Mouse (Mus musculus) right cerebral cortex, adult 2 months (tissue): ENCODE data around the gene Hist2h2aa2.
A peak's percentile ranks its signal among the peaks of the same experiment; 100 is the strongest.
"Not testable (repeated sequence)": the region's sequence is repeated elsewhere in the genome, so short reads cannot be mapped to it uniquely, and the experiment has no call there.

Experiments
- DNase-seq, 2 experiments: peaks; one replicate each; pipeline ENCODE4 v3.0.0; 2021 to 2022; ENCODE audit warnings: low spot score in 2 of 2

The Hist2h2aa2 gene

DNA sequence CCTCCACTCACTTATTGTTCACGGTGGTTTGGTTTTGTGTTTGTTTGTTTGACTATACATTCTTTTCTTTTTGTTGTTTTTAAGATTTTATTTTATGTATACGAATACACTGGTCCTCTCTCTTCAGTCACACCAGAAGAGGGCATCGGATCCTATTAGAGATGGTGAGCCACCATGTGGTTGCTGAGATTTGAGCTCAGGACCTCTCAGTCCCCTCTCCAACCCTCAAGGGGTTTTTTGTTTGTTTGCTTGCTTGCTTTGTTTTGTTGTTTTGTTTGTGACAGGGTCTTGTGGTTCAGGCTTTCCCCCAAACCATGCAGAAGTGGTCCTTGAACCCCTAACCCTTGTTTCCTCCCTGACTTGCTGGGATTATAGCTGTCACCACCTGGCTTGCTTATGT lies 21.5 kb upstream of the Hist2h2aa2 start:
- no peak for DNase-seq

DNA sequence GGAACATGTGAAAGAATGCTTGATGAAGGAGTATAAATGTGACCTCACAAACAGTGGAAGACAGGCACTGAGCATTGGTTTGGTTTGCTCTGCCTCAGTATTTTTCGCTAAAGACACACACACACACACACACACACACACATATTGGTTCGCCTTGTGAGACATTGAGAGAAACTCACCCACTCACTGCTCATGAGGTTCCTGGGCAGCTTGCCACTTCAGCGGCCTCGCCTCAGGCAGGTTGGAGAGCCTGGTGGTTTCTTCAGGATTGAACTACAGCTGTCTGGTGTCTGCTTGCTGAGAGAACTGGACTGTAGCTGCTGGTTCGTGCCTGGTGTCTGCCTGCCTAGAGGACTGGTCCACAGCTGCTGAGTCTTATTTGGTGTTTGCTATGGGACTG lies 20.1 kb upstream of the Hist2h2aa2 start:
- no peak for DNase-seq

DNA sequence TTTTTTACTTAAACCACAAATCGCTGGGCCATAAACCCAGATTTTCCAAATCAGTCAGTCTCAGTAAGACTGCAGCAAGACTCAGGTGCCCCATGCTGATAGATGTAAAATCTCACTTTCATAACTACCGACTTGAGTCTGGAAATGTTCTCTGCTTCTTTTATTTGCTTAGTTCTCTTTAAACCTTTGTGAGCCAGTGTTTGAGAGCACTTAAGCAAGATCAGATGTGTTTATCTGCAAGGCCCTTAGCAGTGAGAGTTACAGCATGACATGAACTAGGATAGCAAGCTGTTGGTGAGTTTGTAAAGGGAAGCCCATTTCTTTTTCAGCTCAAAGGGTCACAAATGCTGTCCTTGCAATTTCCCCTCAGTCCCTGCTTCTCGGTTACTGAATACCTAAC lies 17.1 kb upstream of the Hist2h2aa2 start:
- DNase-seq: no peak

DNA sequence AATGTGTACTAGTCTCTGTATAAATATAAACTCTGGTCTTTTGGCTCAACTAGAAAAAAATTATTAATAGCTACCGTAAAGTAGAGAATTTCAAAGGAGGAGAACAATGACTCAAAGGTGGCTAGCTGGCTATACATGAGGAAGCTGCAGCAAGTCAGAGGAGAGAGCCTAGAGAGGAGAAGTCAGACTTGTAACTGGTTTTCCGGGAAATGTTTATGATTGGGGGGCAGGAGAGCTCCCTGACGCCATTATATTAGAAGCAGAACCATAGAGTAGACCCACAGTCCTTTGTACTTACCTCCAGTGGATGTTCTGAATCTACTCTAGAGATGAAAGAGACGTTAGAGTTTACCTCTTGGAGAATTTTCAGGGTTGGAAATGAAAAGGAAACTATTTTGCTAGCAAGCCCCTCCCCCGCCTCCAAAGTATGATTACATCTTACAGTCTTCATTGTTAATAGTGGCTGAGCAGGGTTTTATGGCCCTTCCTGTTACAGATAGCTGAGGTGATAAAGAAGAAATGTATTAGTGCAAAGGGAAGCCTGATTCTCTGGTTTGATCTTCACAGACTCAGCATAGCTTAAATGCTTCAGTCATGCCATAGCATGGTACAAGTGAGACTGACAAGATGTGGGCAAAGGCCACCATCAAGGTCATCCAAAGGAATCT lies 16.0 kb upstream of the Hist2h2aa2 start:
- no peak for DNase-seq

DNA sequence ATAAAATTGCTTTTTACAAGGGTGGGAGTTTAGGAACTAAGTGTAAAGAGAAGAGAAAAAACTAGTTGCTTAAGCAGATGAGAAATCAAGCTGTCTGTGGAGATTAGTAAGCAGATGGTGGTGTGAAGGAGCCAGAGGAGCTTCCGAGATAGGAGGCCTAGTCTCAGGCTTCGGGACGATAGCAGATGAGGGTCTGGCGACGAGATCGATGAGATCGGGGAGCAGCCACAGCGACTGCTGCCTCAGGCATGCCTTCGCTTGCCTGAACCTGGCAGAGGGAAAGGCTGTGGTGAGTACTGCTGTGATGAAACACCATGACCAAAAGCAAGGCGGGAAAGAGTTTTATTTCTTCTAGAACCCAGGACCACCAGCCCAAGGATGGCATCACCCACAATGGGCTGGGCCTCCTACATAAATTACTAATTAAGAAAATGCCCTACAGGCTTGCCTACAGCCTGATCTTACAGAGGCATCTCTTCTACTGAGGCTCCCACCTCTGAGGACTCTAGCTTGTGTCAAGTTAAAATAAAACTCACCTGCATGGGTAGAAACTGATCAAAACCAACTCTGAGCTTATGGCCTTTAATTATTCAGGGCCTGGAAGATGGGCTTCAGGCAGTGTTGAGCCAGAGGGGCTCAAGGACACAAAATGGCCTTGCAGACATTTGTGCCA lies 14.7 kb upstream of the Hist2h2aa2 start:
- no peak for DNase-seq

DNA sequence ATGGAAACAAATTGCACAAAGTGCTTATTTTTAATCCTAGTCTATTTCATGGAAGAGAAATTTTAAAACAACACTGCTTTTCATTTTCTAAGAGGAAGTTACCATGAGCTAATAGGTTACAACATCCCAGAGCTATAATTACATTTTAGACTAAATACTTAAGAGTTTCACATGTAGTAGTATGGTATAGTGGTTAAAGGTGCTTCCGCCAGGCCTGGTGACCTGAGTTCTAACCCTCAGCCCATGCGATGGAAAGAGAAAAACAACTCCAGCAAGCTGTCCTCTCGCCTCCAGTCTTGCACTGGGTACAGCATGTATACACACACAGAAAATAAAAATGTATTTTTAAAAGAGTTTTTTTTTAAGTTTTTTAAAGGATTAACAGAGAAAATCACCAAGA lies 11.7 kb upstream of the Hist2h2aa2 start:
- DNase-seq: no peak

DNA sequence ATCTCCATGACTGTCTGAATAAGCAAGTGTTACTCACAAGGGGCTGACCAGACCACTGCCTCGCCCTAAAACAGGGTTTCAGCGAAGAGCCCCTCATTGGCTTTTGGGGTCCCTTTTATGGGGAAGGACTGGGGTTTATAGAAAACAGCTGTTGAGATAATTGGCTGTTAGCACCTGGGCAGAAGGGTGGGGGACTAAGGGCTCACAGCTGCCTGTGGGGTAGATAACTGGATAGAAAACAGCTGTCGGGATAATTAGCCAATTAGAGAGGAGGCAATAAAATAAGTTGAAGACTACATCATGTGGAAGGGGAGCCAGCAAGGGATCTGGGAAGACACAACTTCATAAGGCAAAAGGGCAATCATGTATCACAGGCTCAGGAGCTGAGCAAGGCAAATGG lies 10.8 kb upstream of the Hist2h2aa2 start:
- no peak for DNase-seq

DNA sequence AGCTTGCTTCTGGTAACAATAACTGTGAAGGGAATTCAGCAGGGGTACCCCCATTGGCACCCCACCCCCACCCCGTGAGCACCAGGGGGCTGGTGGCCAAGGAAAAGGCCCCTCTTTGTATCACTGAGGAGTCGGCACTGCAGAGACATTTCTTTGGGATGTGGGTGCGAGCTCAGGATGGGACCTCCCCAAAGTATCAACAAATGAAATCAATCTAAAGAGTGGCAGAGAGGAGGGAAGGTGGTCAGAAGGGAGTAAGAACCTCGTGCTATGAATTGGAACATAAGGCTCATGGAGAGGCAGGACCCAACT lies 8.9 kb upstream of the Hist2h2aa2 start:
- DNase-seq: no peak

DNA sequence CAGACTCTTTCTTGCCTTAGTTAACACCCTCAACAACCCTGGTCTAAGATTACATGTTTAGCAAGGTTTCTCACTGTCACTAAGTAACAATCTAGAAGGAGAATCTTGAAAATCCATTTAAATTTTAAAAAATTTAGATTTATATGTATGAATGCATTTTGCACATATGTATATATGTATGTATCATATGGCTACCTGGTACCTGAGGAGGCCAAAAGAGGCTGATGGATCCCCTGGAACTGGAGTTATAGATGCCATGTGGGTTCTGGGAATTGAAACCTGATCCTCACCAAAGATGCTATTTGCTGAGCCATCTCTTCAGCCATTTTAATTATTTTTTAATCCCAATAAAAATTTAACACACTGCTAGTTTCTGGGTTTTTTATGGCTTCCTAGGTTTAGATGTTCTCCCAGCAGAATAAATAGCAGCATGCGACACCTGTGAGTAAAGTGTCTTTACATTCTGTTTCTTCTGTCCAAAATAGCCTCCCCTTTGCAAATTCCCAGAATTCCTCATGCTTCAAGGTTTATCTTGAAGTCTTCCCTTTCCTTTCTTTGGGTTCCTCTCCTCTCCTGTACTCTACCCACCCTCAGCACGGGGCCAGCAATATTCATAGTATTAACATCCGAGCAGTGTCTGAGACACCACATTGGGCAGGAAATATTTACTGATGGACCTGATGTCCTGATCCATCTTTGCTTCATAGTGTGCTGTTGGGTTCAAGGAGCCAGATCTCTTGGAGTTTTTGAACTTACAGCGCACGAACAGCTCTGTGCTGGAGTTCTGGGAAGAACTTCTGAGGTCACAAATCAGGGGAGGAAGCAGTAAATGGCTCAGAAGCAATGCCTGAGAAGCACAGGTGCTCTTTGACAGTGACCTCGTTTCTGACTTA lies 8.3 kb upstream of the Hist2h2aa2 start:
- DNase-seq: no peak

DNA sequence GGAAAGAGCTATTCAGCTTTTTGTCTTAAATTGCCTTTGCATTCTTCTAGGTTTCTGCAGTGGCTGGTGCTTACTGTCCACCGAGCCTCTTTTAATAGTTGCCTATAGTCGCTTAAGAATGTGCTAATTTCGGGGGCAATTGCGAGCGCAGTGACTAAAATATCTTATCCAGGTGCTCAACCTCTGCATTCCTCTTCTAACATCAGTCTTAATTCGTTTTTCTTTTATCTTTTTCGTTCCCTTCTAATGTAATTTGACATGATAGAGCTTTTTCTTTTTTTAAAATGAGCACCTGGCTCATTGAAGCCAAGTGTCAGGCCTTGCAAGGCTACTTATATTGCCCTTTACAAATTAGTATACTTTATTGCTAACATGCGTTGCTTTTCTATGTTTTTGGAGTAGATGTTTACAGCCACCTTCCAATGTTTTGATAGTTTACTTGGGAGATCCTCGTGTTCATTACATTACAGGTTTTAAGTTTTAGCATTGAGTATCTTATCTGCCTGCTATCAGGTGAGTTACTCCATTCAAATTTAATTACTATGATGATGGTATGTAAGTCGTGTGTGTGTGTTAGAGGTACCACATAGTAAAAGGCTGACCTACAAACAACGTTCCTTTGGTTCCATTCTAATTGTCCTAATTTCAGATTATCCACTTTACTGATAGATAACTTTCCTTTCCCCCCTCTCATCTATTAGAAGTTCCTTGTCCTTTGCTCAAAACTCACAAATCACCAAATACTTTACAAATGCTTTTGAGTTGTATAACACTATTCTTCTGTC lies 7.5 kb upstream of the Hist2h2aa2 start:
- no peak for DNase-seq

DNA sequence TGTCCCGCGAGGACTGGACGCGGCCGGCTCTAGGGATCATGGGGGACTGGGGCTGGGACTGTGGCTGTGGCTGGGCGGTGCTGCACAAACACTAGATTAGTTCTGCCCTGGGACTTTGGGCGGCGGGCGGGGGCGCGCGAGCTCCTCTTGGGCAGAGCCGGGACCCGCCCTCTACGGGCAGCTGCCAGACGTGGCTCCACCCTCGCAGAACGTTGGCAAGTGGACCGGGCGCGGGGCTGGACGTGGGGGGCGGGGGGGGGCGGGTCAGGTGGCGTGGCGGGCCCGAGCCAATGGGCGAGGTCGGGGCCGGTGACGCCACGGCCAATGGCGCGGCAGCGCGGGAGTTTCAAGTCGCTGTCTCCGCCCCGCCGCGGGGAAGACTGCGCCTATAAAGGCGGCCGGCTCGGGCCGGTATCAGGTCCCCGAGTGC lies 6.4 kb upstream of the Hist2h2aa2 start, which contains the start of gene Hist2h3c1:
TSS of gene Hist2h3c1 (plus strand) at position 259 of the 430 bp plus-strand sequence.
- not testable (repeated sequence) for DNase-seq

DNA sequence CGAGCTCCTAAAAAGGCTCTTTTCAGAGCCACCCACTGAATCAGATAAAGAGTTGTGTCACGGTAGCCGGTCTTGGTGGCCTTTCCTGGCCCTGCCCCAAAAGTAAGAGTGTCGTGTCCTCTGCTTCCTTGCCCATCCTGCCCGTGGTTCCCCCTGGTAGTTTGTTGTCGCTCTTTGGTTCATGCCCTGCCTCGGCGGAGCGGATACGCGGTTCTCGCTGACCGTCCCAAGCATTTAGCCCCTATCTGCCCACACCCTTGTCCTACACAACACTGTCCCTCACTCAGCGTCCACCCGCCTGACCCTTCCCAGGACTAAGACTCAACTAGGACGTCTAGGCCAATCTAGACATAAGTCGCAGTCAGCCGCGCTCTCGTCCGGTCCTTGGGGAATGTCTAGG lies 5.9 kb upstream of the Hist2h2aa2 start:
- not testable (repeated sequence) for DNase-seq

DNA sequence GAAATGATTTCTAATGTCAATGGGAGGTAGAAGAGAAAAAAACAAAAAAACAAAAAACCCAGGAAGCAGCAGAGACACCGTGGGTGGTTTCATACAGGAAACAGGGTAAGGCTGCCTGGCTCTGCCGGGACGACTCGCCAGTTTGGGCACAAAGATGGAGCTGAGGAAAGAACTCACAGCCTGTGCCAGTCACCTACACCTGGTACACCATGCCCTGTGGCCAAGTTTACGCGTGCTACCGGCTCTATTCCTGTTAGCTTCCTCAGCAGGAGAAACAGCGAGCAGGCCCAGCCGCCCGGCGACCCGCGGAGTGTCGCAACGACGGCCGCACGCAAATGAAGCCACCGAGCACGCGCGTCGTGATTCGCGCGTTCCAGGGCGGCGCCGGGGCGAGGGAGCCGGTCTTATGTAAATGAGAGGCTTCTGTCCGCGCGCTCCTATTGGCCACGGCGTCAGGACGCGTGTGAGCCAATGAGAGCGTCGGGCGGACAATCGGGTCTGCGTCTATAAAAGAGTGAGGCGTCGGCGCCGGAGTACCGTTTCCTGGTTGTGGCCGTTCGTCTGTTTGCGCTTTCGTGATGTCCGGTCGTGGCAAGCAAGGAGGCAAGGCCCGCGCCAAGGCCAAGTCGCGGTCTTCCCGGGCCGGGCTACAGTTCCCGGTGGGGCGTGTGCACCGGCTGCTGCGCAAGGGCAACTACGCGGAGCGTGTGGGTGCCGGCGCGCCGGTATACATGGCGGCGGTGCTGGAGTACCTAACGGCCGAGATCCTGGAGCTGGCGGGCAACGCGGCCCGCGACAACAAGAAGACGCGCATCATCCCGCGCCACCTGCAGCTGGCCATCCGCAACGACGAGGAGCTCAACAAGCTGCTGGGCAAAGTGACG lies 5.2 kb upstream of the Hist2h2aa2 start, which contains the start of gene Hist2h2aa1:
TSS of gene Hist2h2aa1 (plus strand) at position 495 of the 884 bp plus-strand sequence.
- peak; percentile 79 to 89 for DNase-seq

DNA sequence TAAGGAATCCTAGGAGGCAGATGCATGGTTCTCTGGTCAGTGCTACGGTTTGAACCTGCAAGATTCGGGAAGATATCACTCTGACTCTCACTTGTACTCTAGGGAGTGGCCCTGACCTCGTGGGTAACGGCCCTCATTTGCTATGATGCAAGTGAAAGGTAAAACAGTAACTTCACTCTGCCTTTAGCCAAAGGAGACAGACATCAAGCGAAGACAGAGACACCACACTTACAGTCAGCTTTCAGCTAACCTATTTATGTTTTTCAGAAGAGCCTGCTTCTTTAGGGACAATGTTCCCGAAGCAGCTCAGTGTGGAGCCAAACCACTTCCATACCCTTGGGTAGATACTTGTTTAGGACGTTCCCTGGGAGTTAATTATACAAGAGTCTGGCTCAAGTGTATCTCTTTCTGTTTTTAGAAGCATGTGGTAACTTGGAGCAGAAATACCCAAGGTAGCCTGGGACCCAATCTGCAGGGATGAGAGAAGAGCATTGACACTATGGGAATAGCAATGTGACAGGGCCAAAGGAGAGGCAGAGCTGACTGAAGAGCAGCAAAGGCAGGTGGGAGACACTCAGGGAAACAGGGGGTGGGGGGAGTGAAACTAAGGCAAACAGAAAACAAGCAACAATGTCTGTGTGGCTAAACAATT lies 4.0 kb upstream of the Hist2h2aa2 start:
- DNase-seq: no peak

DNA sequence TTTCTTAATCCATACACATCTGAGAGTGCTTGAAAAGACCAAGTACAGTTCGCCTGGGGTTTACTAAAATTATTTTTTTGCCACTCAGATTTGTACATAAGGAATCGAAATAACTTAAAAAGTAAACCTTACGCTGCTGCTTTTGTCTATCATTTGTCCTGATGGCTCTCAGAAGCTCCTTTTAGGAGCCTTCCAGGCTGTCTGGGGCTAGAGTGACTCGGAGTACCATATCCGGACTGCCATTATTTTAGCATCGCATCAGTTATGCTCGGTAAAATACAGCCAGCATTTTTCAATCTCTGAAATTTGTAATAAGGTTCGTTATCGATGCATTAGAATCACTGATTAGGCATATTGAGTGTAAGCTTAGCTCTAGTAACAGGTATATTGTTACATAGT lies 722 bp upstream of the Hist2h2aa2 start:
- DNase-seq: no peak

DNA sequence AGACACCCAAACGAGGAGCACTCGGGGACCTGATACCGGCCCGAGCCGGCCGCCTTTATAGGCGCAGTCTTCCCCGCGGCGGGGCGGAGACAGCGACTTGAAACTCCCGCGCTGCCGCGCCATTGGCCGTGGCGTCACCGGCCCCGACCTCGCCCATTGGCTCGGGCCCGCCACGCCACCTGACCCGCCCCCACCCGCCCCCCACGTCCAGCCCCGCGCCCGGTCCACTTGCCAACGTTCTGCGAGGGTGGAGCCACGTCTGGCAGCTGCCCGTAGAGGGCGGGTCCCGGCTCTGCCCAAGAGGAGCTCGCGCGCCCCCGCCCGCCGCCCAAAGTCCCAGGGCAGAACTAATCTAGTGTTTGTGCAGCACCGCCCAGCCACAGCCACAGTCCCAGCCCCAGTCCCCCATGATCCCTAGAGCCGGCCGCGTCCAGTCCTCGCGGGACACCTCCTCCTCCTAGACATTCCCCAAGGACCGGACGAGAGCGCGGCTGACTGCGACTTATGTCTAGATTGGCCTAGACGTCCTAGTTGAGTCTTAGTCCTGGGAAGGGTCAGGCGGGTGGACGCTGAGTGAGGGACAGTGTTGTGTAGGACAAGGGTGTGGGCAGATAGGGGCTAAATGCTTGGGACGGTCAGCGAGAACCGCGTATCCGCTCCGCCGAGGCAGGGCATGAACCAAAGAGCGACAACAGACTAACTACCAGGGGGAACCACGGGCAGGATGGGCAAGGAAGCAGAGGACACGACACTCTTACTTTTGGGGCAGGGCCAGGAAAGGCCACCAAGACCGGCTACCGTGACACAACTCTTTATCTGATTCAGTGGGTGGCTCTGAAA lies 902 bp downstream of the Hist2h2aa2 start, which contains the start of gene Hist2h3c2:
TSS of gene Hist2h3c2 (minus strand) at position 174 of the 840 bp plus-strand sequence.
- DNase-seq: peak; percentile 16 to 27

DNA sequence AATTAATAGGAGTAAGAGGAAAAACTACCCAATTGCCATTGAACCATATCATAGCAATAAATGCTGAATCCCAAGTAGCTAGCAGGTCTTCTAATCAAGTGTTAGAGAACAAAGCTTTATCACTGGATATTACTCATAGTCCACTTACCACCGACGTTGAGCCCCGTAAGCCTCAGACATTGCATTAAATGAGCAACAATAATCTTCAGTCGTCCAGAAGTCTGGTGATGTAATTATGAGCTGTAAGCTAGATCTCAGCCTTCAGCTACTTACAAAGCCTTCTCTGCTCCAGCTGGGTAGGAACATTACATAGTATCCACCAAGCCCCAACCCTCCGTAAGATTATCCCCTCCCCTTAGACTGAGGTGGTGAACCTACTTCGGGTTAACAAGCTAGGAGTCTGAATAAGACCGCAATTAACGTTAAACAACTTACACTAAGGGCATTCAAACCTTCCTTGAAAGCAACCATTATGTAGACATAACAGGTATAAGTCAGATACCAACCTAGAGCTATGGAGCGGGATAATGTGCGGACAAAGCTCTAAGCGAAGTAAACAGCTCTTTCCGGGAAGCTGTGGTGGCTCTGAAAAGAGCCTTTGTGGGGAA lies 2.1 kb downstream of the Hist2h2aa2 start:
- DNase-seq: no peak

DNA sequence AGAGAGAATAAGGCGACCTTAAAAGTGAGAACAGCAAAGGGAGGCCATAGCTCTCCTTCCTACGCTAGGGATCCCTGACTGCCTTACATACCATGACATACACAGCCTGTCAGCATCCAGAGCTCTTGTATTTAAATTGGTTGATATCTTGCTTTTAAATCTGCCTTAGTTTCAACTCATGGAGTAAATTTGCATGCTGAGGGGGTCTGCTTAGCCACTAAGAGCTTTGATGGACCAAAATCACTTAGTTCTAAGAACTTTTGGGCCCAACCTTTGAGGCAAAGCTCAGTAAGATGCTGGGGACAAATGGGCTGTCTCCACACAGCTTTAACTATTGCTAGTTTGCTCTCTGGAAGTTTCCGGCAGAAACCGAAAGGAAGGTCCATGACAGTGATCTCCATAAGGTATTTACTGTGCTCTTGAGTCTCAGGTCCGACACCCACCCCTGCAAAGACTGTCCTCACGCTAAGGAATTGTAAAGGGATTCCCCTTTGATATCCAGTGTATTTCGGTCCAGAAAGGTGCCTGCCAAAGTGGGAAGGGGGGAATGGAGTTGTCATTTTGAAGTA lies 2.7 kb downstream of the Hist2h2aa2 start:
- DNase-seq: no peak
